Mouse (Mus musculus) spleen, embryonic (tissue): ENCODE measurements at regions not wholly inside any gene's neighbourhood (a gene's known extent, or its start where the extent isn't known, plus 50 kb on each side); places are given as distances from the start of the nearest gene placed in this dataset.

Experiments
- CTCF ChIA-PET: fragments of 350-600 bp; sonication (Branson Sonifier 250); formaldehyde crosslinking; loops from one replicate; lab custom pipeline; 2022; lab: Charles Lee

- CTCF ChIA-PET, result no interaction called here
Measured at GRCm38 (mm10) chr19:52878812-52879502, 161.1 kb downstream of the Xpnpep1 start.

GRCm38 (mm10) chr19:52866635-52867034 lies 173.4 kb downstream of the Xpnpep1 start:
- CTCF ChIA-PET, result no interaction called here

- CTCF ChIA-PET, result interaction anchor here (0.6 kb wide), 1 partner anchor 542 kb away, joined by 3 read pairs; no protein-coding TSS in a partner anchor
Measured at GRCm38 (mm10) chr19:52861576-52861975, 178.4 kb downstream of the Xpnpep1 start.

- CTCF ChIA-PET, result no interaction called here
Measured at GRCm38 (mm10) chr19:52854068-52854682, 185.8 kb downstream of the Xpnpep1 start.

GRCm38 (mm10) chr19:52816202-52816601 lies 223.8 kb downstream of the Xpnpep1 start:
- CTCF ChIA-PET, result no interaction called here

- CTCF ChIA-PET, result no interaction called here
Measured at GRCm38 (mm10) chr19:52812046-52812445, 228.0 kb downstream of the Xpnpep1 start.

- CTCF ChIA-PET, result no interaction called here
Measured at GRCm38 (mm10) chr19:52788802-52789201, 251.2 kb downstream of the Xpnpep1 start.

GRCm38 (mm10) chr19:52768761-52769388 lies 271.1 kb downstream of the Xpnpep1 start:
- CTCF ChIA-PET, result no interaction called here

- CTCF ChIA-PET, result no interaction called here
Measured at GRCm38 (mm10) chr19:52768117-52768516, 271.9 kb downstream of the Xpnpep1 start.

- CTCF ChIA-PET, result no interaction called here
Measured at GRCm38 (mm10) chr19:52738946-52739345, 301.1 kb downstream of the Xpnpep1 start.

- CTCF ChIA-PET, result no interaction called here
Measured at GRCm38 (mm10) chr19:52721776-52722175, 318.2 kb downstream of the Xpnpep1 start.

GRCm38 (mm10) chr19:52715359-52715758 lies 324.7 kb downstream of the Xpnpep1 start:
- CTCF ChIA-PET, result no interaction called here

GRCm38 (mm10) chr19:52707679-52708078 lies 332.3 kb downstream of the Xpnpep1 start:
- CTCF ChIA-PET, result no interaction called here

- CTCF ChIA-PET, result no interaction called here
Measured at GRCm38 (mm10) chr19:52661009-52661408, 379.0 kb downstream of the Xpnpep1 start.

- CTCF ChIA-PET, result no interaction called here
Measured at GRCm38 (mm10) chr19:52647066-52648046, 383.3 kb downstream of the Ins1 start.

GRCm38 (mm10) chr19:52640228-52640627 lies 376.1 kb downstream of the Ins1 start:
- CTCF ChIA-PET, result no interaction called here

- CTCF ChIA-PET, result no interaction called here
Measured at GRCm38 (mm10) chr19:52632501-52632900, 368.4 kb downstream of the Ins1 start.

GRCm38 (mm10) chr19:52624310-52624709 lies 360.2 kb downstream of the Ins1 start:
- CTCF ChIA-PET, result no interaction called here

GRCm38 (mm10) chr19:52623496-52623895 lies 359.4 kb downstream of the Ins1 start:
- CTCF ChIA-PET, result no interaction called here

- CTCF ChIA-PET, result no interaction called here
Measured at GRCm38 (mm10) chr19:52613353-52613752, 349.3 kb downstream of the Ins1 start.

- CTCF ChIA-PET, result no interaction called here
Measured at GRCm38 (mm10) chr19:52606859-52607258, 342.8 kb downstream of the Ins1 start.

GRCm38 (mm10) chr19:52600410-52600809 lies 336.3 kb downstream of the Ins1 start:
- CTCF ChIA-PET, result no interaction called here
